Mouse (Mus musculus) embryo, embryonic 11 days (tissue): ENCODE measurements at regions not wholly inside any gene's neighbourhood (a gene's known extent, or its start where the extent isn't known, plus 50 kb on each side); places are given as distances from the start of the nearest gene placed in this dataset.

Experiments
- DNase-seq: peaks from one replicate; pipeline ENCODE4 v3.0.0-alpha.2; 2015

GRCm38 (mm10) chr11:44049253-44049976 is 148.4 kb upstream of the Adra1b start:
- DNase-seq, result no peak

- no peak for DNase-seq
Observed at GRCm38 (mm10) chr11:44052481-44052880, 151.5 kb upstream of the Adra1b start.

- no peak for DNase-seq
Observed at GRCm38 (mm10) chr11:44062446-44062845, 161.4 kb upstream of the Adra1b start.

GRCm38 (mm10) chr11:44066176-44066575 is 165.2 kb upstream of the Adra1b start:
- DNase-seq, result no peak

- DNase-seq, result no peak
Observed at GRCm38 (mm10) chr11:44083716-44084115, 182.7 kb upstream of the Adra1b start.

DNA sequence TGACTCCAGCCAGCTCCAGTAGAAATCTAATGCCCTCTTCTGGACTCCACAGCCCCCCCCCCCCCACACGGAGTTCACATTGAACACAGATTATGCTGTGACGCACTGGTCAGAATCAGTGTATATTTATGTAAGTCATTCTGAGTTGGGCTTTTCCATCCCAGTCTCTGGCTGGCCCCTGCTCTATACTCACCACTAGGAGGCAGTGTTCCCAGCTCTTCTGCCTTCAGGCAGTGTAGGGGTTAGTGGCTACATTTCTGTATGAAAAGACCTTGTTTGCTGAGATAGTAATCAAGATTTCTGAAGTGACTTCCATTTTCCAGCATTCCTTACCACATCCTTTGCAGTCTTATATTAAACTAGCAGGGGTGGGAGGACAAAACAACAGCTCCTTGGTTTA is 185.9 kb upstream of the Adra1b start:
- peak; percentile 26 for DNase-seq

DNA sequence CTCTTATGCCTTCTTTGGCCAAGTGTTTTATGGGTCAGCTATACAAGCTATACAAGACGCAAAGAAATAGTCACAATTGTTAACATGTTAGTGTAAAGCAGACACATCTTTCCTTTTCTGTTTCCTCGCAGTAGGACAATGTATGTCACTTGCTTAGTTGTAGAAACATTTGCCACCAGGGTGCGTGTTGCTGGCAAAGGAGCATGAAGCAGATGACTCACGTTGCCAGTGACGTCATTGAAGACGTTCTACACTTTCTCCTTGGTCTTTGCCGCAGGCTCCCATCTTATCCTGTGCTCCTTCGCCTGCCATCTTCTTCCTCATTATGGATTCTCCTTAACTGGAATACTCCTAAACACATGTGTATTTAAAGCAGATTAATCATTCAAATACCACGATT is 188.5 kb upstream of the Adra1b start:
- DNase-seq, result no peak

GRCm38 (mm10) chr11:44095280-44095679 is 194.3 kb upstream of the Adra1b start:
- no peak for DNase-seq

- no peak for DNase-seq
Observed at GRCm38 (mm10) chr11:44103188-44103840, 202.3 kb upstream of the Adra1b start.

GRCm38 (mm10) chr11:44103841-44104191 is 202.8 kb upstream of the Adra1b start:
- no peak for DNase-seq

DNA sequence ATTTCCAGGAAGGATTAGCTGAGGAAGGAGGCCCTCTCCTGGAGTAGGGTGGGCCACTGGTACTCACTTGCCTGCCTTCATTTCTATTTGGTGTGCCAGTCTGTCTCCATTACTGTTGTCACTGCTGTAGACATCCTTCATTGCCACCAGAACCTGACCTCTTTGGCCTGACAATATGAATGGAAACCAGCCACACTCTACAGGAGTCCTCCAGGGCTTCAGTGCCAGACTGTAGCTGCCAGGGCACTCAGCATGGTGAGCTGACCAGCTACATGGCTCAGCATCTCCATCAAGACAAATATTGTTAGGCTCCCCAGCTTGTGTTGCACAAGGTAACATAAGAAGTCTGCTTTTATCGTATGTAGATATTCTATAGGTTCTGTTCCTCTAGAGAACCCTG is 205.2 kb upstream of the Adra1b start:
- DNase-seq, result no peak

DNA sequence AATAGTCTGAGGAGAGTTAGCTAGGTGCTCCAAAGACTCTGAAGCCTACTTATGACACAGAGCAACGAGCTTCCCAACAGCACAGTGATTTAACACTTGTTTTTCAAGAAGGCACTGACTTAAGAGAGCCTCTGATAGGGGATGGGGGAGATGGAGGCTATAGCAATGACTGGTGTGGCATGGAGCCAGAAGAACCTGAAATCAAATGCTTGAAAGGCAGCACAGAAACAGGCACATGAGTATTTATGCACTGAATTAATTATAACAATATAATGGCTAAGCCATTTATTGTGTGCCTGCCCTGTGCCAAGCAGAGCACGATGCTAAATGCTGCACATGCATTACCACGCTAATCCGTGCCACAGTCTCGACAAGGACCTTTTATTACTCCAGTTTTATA is 210.5 kb upstream of the Adra1b start:
- no peak for DNase-seq

DNA sequence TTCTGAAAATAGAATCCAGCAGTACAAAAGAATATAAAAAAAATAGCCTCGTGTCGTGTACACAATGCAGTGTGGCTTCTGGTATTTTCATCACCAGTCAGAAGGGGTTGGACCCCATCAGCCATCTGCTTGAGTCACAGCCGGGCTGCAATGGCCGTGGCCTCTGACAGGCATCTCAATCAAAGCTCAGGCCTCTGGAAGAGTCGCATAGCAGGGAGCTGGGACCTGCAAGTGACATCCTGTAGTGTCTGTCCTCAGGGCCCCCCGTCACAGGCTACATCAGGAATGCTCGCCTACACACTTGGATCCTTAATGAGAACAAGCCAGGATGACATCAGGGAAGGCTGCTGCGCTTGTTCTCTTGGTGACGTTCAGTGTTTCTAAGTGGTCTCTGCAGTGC is 226.1 kb upstream of the Adra1b start:
- DNase-seq, result peak; percentile 6

- DNase-seq, result no peak
Observed at GRCm38 (mm10) chr11:44128481-44128880, 227.5 kb upstream of the Adra1b start.

- no peak for DNase-seq
Observed at GRCm38 (mm10) chr11:44133244-44133643, 232.2 kb upstream of the Adra1b start.

- DNase-seq, result no peak
Observed at GRCm38 (mm10) chr11:44136024-44136423, 235.0 kb upstream of the Adra1b start.

- no peak for DNase-seq
Observed at GRCm38 (mm10) chr11:44142996-44143395, 242.0 kb upstream of the Adra1b start.

DNA sequence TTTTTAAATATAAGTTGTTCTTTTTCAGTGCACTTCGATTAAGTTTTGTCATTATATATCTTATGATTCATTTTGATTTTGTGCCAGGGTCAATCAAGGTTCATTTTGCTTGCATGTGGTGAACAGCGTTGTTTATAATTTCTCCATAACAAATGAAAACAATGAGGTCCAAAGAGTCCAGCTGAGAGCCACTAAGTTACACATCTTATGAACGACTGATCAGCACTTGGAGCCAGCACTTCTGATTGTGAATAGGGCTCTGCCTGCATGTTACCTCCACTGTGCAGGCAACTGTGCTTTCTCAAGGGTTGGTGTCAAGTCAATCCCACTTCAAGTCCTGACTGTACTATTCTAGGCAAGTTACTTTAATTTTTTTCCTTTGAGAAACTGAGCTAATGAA is 243.5 kb upstream of the Adra1b start:
- no peak for DNase-seq

DNA sequence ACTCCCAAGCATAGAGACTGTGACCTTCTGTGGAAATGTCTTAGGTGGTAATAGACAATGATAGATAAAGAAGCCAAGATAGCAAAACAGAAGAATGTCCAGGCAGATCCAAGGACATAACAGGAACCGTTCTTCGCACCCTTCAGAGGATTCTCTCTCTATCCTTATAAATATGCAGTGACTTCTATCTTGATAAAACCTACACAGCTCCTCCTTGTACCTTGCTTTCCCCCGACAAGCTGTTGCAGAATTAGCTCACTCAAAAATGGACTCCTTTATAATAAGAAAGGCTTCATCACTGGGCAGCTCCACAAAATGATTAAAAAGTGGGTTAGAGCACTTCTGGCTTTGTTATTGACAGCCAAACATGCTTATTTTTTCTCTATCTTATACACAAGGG is 245.4 kb upstream of the Adra1b start:
- DNase-seq, result no peak

- DNase-seq, result no peak
Observed at GRCm38 (mm10) chr11:44153576-44153975, 246.3 kb upstream of the Il12b start.

GRCm38 (mm10) chr11:44155591-44155990 is 244.3 kb upstream of the Il12b start:
- no peak for DNase-seq

GRCm38 (mm10) chr11:44156081-44156480 is 243.8 kb upstream of the Il12b start:
- peak; percentile 3 for DNase-seq

DNA sequence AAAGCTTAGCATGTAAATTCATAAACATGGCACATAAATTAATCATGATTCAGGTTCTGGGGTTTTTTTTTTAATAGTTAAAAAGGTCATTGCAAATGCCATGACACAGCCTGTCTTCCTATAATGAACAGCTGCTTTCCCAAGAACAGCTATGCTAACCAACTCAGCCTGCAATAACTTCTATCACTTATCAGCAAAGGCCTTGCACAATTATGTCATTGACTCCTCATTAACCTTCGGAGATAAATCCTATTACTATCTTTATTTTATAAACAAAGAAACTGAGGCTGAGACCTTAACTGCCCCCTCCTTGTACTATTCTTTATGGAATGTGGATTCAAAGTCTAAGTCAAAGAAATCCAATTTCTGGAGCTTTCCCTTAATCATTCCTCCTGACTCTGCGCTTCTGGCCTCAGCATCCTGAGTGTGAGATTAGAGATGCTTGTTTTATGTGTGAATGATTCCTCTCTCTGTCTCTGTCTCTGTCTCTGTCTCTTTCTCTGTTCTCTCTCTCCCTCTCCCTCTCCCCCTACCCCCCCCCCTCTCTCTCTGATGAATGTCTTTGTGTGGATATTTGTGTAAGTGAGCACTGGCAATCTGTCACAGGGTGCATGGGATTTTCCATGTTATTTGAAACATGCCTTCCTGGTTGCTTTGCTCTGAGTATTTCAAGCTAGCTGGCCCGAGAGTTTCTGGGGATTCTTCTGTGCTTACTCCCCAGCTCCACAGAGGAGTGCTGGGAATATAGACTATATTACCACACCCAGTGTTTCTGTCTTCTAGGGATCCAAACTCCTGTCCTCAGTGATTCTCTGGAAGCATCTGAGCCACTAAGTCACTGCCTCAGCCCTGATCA is 243.1 kb upstream of the Il12b start:
- no peak for DNase-seq

GRCm38 (mm10) chr11:44158236-44158635 is 241.6 kb upstream of the Il12b start:
- DNase-seq, result no peak
